Mouse (Mus musculus): Measurements from ENCODE around the gene Clic3.

GRCm38 (mm10) chr2:25497846-25498575 lies 41.4 kb downstream of the Clic3 start:
- TF ChIP-seq CTCF (IDR thresholded peaks at IDR 0.05; ENCODE audit: control insufficient read depth, insufficient read depth, low read length): no peak
- TF ChIP-seq POLR2A (IDR thresholded peaks at IDR 0.05; ENCODE audit: borderline replicate concordance, control insufficient read depth, low read depth, low read length): no peak

Measured in bone marrow, adult 2 months (tissue).